Mouse (Mus musculus) C2C12 (cell line): Measurements from ENCODE around the gene Zfp820. TPM values are rescaled to one million over a fixed set of nuclear protein-coding genes. Genes with fewer than 3 reads are reported as not detected.
"Not testable (repeated sequence)": the region's sequence is repeated elsewhere in the genome, so short reads cannot be mapped to it uniquely, and the experiment has no call there.

ENCODE experiments used
- H3K27me3 ChIP-seq: one replicate; pipeline ENCODE4 v1.6.1; 2011; ENCODE audit not compliant: control insufficient read depth, insufficient read depth, insufficient read length
- H3K36me3 ChIP-seq: one replicate; pipeline ENCODE4 v1.6.1; 2011; ENCODE audit not compliant: control insufficient read depth, insufficient read depth
- H3K4me3 ChIP-seq: one replicate; pipeline ENCODE4 v1.5.1; 2011; ENCODE audit warnings: mild to moderate bottlenecking, control low read depth; ENCODE audit not compliant: poor library complexity, insufficient read depth, severe bottlenecking
- H3K79me2 ChIP-seq: one replicate; pipeline ENCODE4 v1.6.1; 2011; ENCODE audit not compliant: control insufficient read depth, insufficient read depth
- H3K79me3 ChIP-seq: one replicate; pipeline ENCODE4 v1.6.1; 2011; ENCODE audit warnings: low read depth, control low read depth
- H3ac ChIP-seq: one replicate; pipeline ENCODE3; 2011; ENCODE audit warnings: low read depth; ENCODE audit not compliant: control insufficient read depth, insufficient read length
- CEBPB ChIP-seq: IDR thresholded peaks from one replicate; pipeline ENCODE4 v1.6.1; 2011; ENCODE audit warnings: low read depth, mild to moderate bottlenecking, control low read depth, moderate library complexity
- CTCF ChIP-seq: IDR thresholded peaks from one replicate; pipeline ENCODE4 v1.5.1; 2011; ENCODE audit not compliant: control insufficient read depth, insufficient read depth, insufficient read length
- FOSL1 ChIP-seq: IDR thresholded peaks from one replicate; pipeline ENCODE4 v1.8.0; 2011; ENCODE audit warnings: mild to moderate bottlenecking, low read length; ENCODE audit not compliant: poor library complexity, insufficient read depth, severe bottlenecking
- MAX ChIP-seq: IDR thresholded peaks from one replicate; pipeline ENCODE4 v1.6.1; 2011; ENCODE audit warnings: mild to moderate bottlenecking, control low read depth
- MYOD1 ChIP-seq: IDR thresholded peaks from one replicate; pipeline ENCODE4 v1.6.1; 2011; ENCODE audit warnings: low read depth; ENCODE audit not compliant: control insufficient read depth, insufficient read length
- MYOG ChIP-seq: IDR thresholded peaks from one replicate; pipeline ENCODE4 v1.6.1; 2011; ENCODE audit not compliant: control insufficient read depth, insufficient read length; ENCODE audit errors: extremely low read depth
- USF1 ChIP-seq: IDR thresholded peaks from one replicate; pipeline ENCODE4 v1.6.1; 2011; ENCODE audit warnings: low read depth, mild to moderate bottlenecking, control low read depth, moderate library complexity
- long read RNA-seq, 2 experiments: library from polyadenylated mRNA; unstranded; transcript quantifications; one replicate each; pipeline ENCODE4 v2.0.0; 2019 to 2020
- polyA plus RNA-seq: library from polyadenylated mRNA; unstranded; fragments of >200 nt; fragmentation: generic; extraction: Trizol; gene quantifications from one replicate; pipeline ENCODE4 v1.2.1, GENCODE M21; 2012; ENCODE audit warnings: missing spikeins

Zfp820 gene
- polyA plus RNA-seq: 0.26 TPM
- long read RNA-seq, experiment 1, partial matches to known transcripts: 0 of 2 reads
- long read RNA-seq, experiment 1, other reads (novel, unspliced or antisense): 1 of 2 reads
- long read RNA-seq, experiment 2, transcript Zfp820-201 (5 exons, 3,686 nt): major isoform, 7 of 23 reads
- long read RNA-seq, experiment 2, transcript Zfp820-202 (5 exons, 2,735 nt): minor isoform, 5 of 23 reads
- long read RNA-seq, experiment 2, partial matches to known transcripts: 1 of 23 reads
- long read RNA-seq, experiment 2, other reads (novel, unspliced or antisense): 10 of 23 reads

- Histone ChIP-seq H3ac (peak within 1 kb of the TSS; percentile 59), H3K79me2 (no peaks in the 10 kb centered on the region), H3K27me3 (no peaks in the 10 kb centered on the region), H3K36me3 (no peaks in the 10 kb centered on the region), H3K79me3 (no peaks in the 10 kb centered on the region), H3K4me3 (peak within 1 kb of the TSS; percentile 28)
- no peak for TF ChIP-seq CEBPB
- TF ChIP-seq USF1: peak; percentile 83
Observed at GRCm38 (mm10) chr17:21845545-21846321, at the start of gene Zfp820. Gene Zfp820, minus strand, starts transcription at chr17:21845772.

- no peaks in the 10 kb centered on the region for H3K36me3 ChIP-seq
Observed at GRCm38 (mm10) chr17:21871256-21871655, 25.7 kb upstream of the Zfp820 start.

GRCm38 (mm10) chr17:21846322-21846582 lies 680 bp upstream of the Zfp820 start:
- not testable (repeated sequence) for H3K79me2 ChIP-seq, H3K4me3 ChIP-seq, H3K27me3 ChIP-seq, H3ac ChIP-seq, H3K79me3 ChIP-seq, H3K36me3 ChIP-seq

More at GRCm38 (mm10) chr17:21871256-21871655, 25.7 kb upstream of the Zfp820 start:
- no peak for TF ChIP-seq FOSL1
- TF ChIP-seq CTCF: no peak
- no peak for TF ChIP-seq USF1
- Histone ChIP-seq H3K79me3 (no peaks in the 10 kb centered on the region), H3K79me2 (no peaks in the 10 kb centered on the region), H3K27me3 (no peaks in the 10 kb centered on the region), H3ac (no peak overlapping the region), H3K4me3 (no peak overlapping the region)

GRCm38 (mm10) chr17:21838510-21838909 lies 7.1 kb downstream of the Zfp820 start:
- Histone ChIP-seq H3K36me3 (no peaks in the 10 kb centered on the region), H3K27me3 (no peaks in the 10 kb centered on the region), H3K4me3 (no peak overlapping the region), H3ac (no peak overlapping the region), H3K79me2 (no peaks in the 10 kb centered on the region), H3K79me3 (no peaks in the 10 kb centered on the region)
- no peak for TF ChIP-seq MYOD1
- TF ChIP-seq USF1: no peak
- TF ChIP-seq MAX: no peak
- no peak for TF ChIP-seq CTCF
- no peak for TF ChIP-seq FOSL1
- no peak for TF ChIP-seq CEBPB

- H3K36me3 ChIP-seq, H3ac ChIP-seq, H3K79me3 ChIP-seq, H3K27me3 ChIP-seq, H3K79me2 ChIP-seq, H3K4me3 ChIP-seq: not testable (repeated sequence)
- peak; percentile 29 for TF ChIP-seq MAX
Observed at GRCm38 (mm10) chr17:21801373-21801772, 44.2 kb downstream of the Zfp820 start.

GRCm38 (mm10) chr17:21792256-21792655 lies 53.3 kb downstream of the Zfp820 start:
- H3K27me3 ChIP-seq: no peaks in the 10 kb centered on the region
- H3K79me2 ChIP-seq: no peaks in the 10 kb centered on the region
- TF ChIP-seq CTCF (no peak), MAX (no peak), USF1 (no peak), MYOG (no peak), MYOD1 (no peak), FOSL1 (no peak), CEBPB (no peak)
- H3ac ChIP-seq: no peak overlapping the region
- H3K36me3 ChIP-seq: no peaks in the 10 kb centered on the region
- no peaks in the 10 kb centered on the region for H3K79me3 ChIP-seq
- H3K4me3 ChIP-seq: no peak overlapping the region

GRCm38 (mm10) chr17:21770336-21770735 lies 75.2 kb downstream of the Zfp820 start:
- no peak for TF ChIP-seq MYOG
- TF ChIP-seq MAX: no peak
- TF ChIP-seq CTCF: no peak
- TF ChIP-seq USF1: no peak
- TF ChIP-seq MYOD1: no peak
- no peak for TF ChIP-seq CEBPB
- TF ChIP-seq FOSL1: no peak
- no peaks in the 10 kb centered on the region for H3K36me3 ChIP-seq
- H3K4me3 ChIP-seq: no peak overlapping the region
- no peaks in the 10 kb centered on the region for H3K27me3 ChIP-seq
- no peaks in the 10 kb centered on the region for H3K79me3 ChIP-seq
- H3ac ChIP-seq: no peak overlapping the region
- no peaks in the 10 kb centered on the region for H3K79me2 ChIP-seq

Other genes starting within 250 kb of the Zfp820 start
- gene Zfp983, start 195.1 kb downstream of the Zfp820 start, polyA plus RNA-seq: 0.13 TPM
- not detected for gene Gm10226, start 153.9 kb downstream of the Zfp820 start, polyA plus RNA-seq
- gene Zfp760, start 138.0 kb downstream of the Zfp820 start, polyA plus RNA-seq: 0.46 TPM
- gene Zfp229, start 115.0 kb downstream of the Zfp820 start, polyA plus RNA-seq: 0.39 TPM
- 0.74 TPM for gene Zfp995, start 64.2 kb upstream of the Zfp820 start, polyA plus RNA-seq
- gene Zfp942, start 116.7 kb upstream of the Zfp820 start, polyA plus RNA-seq: 1.1 TPM
- 1.9 TPM for gene Zfp943, start 116.8 kb upstream of the Zfp820 start, polyA plus RNA-seq